Mouse (Mus musculus) hindbrain, embryonic 13.5 days (tissue): ENCODE data around the gene Wbp2. TPM values are rescaled to one million over a fixed set of nuclear protein-coding genes. Genes with fewer than 3 reads are reported as not detected.

Experiments
- ATAC-seq: fragments of 200-750 bp; cut with Nextera tagmentation; 2 replicates; pipeline ENCODE4 v1.8.0; 2017; ENCODE audit warnings: moderate TSS enrichment; ENCODE audit not compliant: low FRiP score
- H3K27ac ChIP-seq: fragments of 300-500 bp; sonication (generic); 2 replicates; pipeline ENCODE4 v1.5.1; 2015; ENCODE audit warnings: inconsistent platforms, mild to moderate bottlenecking, moderate library complexity
- H3K27me3 ChIP-seq: fragments of 300-500 bp; sonication (generic); 2 replicates; pipeline ENCODE4 v1.6.1; 2015; ENCODE audit warnings: mild to moderate bottlenecking, inconsistent platforms
- H3K36me3 ChIP-seq: fragments of 300-500 bp; sonication (generic); 2 replicates; pipeline ENCODE4 v1.6.1; 2015; ENCODE audit warnings: mild to moderate bottlenecking, inconsistent platforms
- H3K4me1 ChIP-seq: fragments of 300-500 bp; sonication (generic); replicated peaks from 2 replicates; pipeline ENCODE4 v1.6.1; 2015; ENCODE audit warnings: inconsistent platforms
- H3K4me2 ChIP-seq: fragments of 300-500 bp; sonication (generic); 2 replicates; pipeline ENCODE4 v1.6.1; 2015; ENCODE audit warnings: inconsistent platforms, mild to moderate bottlenecking, moderate library complexity
- H3K4me3 ChIP-seq: fragments of 300-500 bp; sonication (generic); 2 replicates; pipeline ENCODE4 v1.5.1; 2015; ENCODE audit warnings: mild to moderate bottlenecking, inconsistent platforms
- H3K9ac ChIP-seq: fragments of 300-500 bp; sonication (generic); 2 replicates; pipeline ENCODE4 v1.6.1; 2015; ENCODE audit warnings: mild to moderate bottlenecking, inconsistent platforms
- H3K9me3 ChIP-seq: fragments of 300-500 bp; sonication (generic); 2 replicates; pipeline ENCODE4 v1.6.1; 2016; ENCODE audit warnings: inconsistent platforms
- WGBS: fragments of 180-500 bp; shearing (Covaris S2); methylation state at CpG from one replicate; pipeline ENCODE4 v1.1.7; 2015; 5-methylcytosine and 5-hydroxymethylcytosine counted together
- polyA plus RNA-seq: library from polyadenylated mRNA; unstranded; fragments of >200 nt; fragmentation: Nextera tagmentation; extraction: Ambion mirVana; gene quantifications from 2 replicates; pipeline ENCODE4 v1.2.1, GENCODE M21; 2015

The Wbp2 gene
- polyA plus RNA-seq, 1 experiment from 2014 or later: 129 TPM

GRCm38 (mm10) chr11:116107777-116108285, 21.0 kb upstream of the Wbp2 start:
- WGBS: 11% methylated on average over 19 of the region's 19 CpGs
- ATAC-seq: no peak
- Histone ChIP-seq H3K4me3 (no peak overlapping the region), H3K27ac (no peak overlapping the region), H3K4me2 (no peak overlapping the region), H3K4me1 (peaks cover 61% of the 10 kb centered on the region), H3K9ac (no peak overlapping the region), H3K9me3 (no peaks in the 10 kb centered on the region), H3K27me3 (peaks cover 70% of the 10 kb centered on the region), H3K36me3 (no peaks in the 10 kb centered on the region)

GRCm38 (mm10) chr11:116106963-116107776, 20.4 kb upstream of the Wbp2 start:
- Histone ChIP-seq H3K9me3 (no peaks in the 10 kb centered on the region), H3K36me3 (no peaks in the 10 kb centered on the region), H3K4me2 (no peak overlapping the region), H3K4me3 (no peak overlapping the region), H3K27me3 (peaks cover 69% of the 10 kb centered on the region), H3K4me1 (peaks cover 64% of the 10 kb centered on the region), H3K9ac (no peak overlapping the region), H3K27ac (no peak overlapping the region)
- WGBS: 15% methylated on average over 14 of the region's 14 CpGs
- ATAC-seq: no peak

- no peak for ATAC-seq
- 25% methylated on average over 32 of the region's 32 CpGs for WGBS
- Histone ChIP-seq H3K27ac (no peak overlapping the region), H3K27me3 (peaks cover 60% of the 10 kb centered on the region), H3K36me3 (no peaks in the 10 kb centered on the region), H3K9ac (0 out of 2 replicates have a peak overlapping the region, but pooled peaks have one; percentile 29), H3K4me1 (peaks cover 72% of the 10 kb centered on the region), H3K4me3 (0 out of 2 replicates have a peak overlapping the region, but pooled peaks have one; percentile 2), H3K9me3 (no peaks in the 10 kb centered on the region), H3K4me2 (peak overlapping the region; percentile 24; the same call in 1 of the 2 replicates)
Observed at GRCm38 (mm10) chr11:116106154-116106962, 19.6 kb upstream of the Wbp2 start.

- H3K4me3 ChIP-seq: no peak overlapping the region
- peaks cover 48% of the 10 kb centered on the region for H3K27me3 ChIP-seq
- no peak for ATAC-seq
- WGBS: 93% methylated on average over 2 of the region's 2 CpGs
- H3K27ac ChIP-seq: no peak overlapping the region
- H3K36me3 ChIP-seq: no peaks in the 10 kb centered on the region
- H3K4me1 ChIP-seq: peaks cover 66% of the 10 kb centered on the region
- no peaks in the 10 kb centered on the region for H3K9me3 ChIP-seq
- no peak overlapping the region for H3K9ac ChIP-seq
- no peak overlapping the region for H3K4me2 ChIP-seq
Observed at GRCm38 (mm10) chr11:116105065-116105464, 18.3 kb upstream of the Wbp2 start.

DNA sequence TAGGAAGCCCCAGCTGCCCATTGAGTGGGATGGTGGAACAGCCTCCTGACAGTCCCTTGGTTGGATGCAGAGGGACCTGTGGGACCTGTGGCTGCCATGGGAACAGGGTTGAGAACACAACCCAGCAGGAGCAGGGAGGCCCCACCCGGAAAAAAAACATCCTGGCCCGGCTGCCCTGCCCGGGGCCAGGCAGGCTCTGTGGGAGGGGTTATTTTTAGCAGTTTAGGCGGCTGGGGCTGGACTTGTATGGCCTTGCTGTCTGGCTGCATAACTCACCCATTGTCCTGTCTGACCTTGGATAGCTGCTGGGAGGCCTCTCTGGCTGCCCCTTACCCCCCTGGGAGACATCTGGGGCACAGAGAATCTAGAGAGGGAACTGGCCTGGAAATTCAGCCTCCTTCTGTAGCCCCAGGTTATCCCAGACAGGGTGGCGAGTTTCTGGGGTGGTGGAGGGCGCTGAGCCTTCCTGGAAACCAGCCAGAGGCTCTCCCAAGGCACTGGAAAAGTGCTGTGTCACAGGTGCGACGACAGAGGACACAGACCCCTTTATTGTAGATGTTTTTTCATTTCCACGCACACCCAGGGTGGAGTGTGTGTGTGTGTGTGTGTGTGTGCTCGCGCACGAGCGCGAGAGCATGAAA, 17.3 kb upstream of the Wbp2 start:
- Histone ChIP-seq H3K4me1 (peaks cover 57% of the 10 kb centered on the region), H3K9ac (no peak overlapping the region), H3K9me3 (no peaks in the 10 kb centered on the region), H3K27me3 (peaks cover 38% of the 10 kb centered on the region), H3K27ac (peak overlapping the region; percentile 12; the same call in 1 of the 2 replicates), H3K36me3 (no peaks in the 10 kb centered on the region), H3K4me2 (no peak overlapping the region), H3K4me3 (no peak overlapping the region)
- 40% methylated on average over 14 of the region's 14 CpGs for WGBS
- no peak for ATAC-seq

DNA sequence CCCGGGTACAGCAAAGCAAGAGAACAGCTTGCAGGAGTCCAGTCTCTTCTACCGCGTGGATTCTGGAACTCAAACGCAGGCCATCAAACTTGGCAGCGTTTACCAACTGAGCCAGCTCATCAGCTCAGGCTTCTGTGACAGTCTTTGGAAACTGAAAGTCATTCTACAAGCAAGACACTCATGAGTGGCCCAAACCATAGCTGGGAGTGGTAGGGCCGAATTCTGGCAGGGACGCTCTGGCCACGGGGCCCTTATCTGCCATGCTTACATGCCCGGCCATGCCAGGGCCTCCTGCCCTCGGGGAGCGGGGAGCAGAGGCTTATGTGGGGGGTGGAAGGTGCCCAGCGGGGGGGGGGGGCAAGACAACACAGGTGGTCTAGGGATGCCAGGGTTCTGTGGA, 16.8 kb upstream of the Wbp2 start:
- Histone ChIP-seq H3K36me3 (no peaks in the 10 kb centered on the region), H3K9me3 (no peaks in the 10 kb centered on the region), H3K4me3 (no peak overlapping the region), H3K4me2 (no peak overlapping the region), H3K27me3 (peaks cover 33% of the 10 kb centered on the region), H3K4me1 (peaks cover 51% of the 10 kb centered on the region), H3K9ac (no peak overlapping the region), H3K27ac (no peak overlapping the region)
- WGBS: 74% methylated on average over 12 of the region's 12 CpGs
- no peak for ATAC-seq

DNA sequence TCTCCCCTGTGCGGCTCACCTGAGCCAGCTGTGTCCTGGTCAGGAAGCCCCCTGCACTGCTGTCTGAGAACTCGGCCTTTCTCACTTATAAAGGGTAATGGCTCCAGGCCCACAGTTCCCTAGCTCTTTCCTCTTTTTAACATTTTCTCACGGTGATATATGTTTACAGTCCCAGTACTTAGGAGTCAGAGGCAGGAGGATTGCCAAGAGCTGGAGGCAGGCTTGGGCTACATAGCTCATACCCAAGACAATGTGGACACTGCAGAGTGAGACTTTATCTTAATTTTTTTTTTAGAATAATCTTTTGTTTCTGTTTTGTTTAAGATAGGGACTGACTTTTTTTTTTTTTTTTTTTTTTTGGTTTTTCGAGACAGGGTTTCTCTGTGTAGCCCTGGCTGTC, 15.7 kb upstream of the Wbp2 start:
- 59% methylated on average over 3 of the region's 4 CpGs for WGBS
- H3K27ac ChIP-seq: peak overlapping the region; percentile 84
- no peak overlapping the region for H3K9ac ChIP-seq
- ATAC-seq: no peak
- peaks cover 43% of the 10 kb centered on the region for H3K4me1 ChIP-seq
- H3K4me2 ChIP-seq: no peak overlapping the region
- H3K36me3 ChIP-seq: no peaks in the 10 kb centered on the region
- H3K4me3 ChIP-seq: no peak overlapping the region
- H3K27me3 ChIP-seq: peaks cover 24% of the 10 kb centered on the region
- H3K9me3 ChIP-seq: no peaks in the 10 kb centered on the region

- H3K9me3 ChIP-seq: no peaks in the 10 kb centered on the region
- no peaks in the 10 kb centered on the region for H3K36me3 ChIP-seq
- no peak overlapping the region for H3K4me2 ChIP-seq
- 44% methylated on average over 11 of the region's 11 CpGs for WGBS
- peak overlapping the region; percentile 84 for H3K27ac ChIP-seq
- peak overlapping the region; percentile 51; the same call in 1 of the 2 replicates for H3K9ac ChIP-seq
- peaks cover 19% of the 10 kb centered on the region for H3K27me3 ChIP-seq
- peak; percentile 80 for ATAC-seq
- no peak overlapping the region for H3K4me3 ChIP-seq
- peaks cover 38% of the 10 kb centered on the region for H3K4me1 ChIP-seq
Observed at GRCm38 (mm10) chr11:116101931-116102381, 15.2 kb upstream of the Wbp2 start.

GRCm38 (mm10) chr11:116100839-116101238, 14.0 kb upstream of the Wbp2 start:
- Histone ChIP-seq H3K27ac (0 out of 2 replicates have a peak overlapping the region, but pooled peaks have one; percentile 84), H3K36me3 (no peaks in the 10 kb centered on the region), H3K9me3 (no peaks in the 10 kb centered on the region), H3K9ac (no peak overlapping the region), H3K4me3 (no peak overlapping the region), H3K27me3 (peaks cover 8% of the 10 kb centered on the region), H3K4me2 (no peak overlapping the region), H3K4me1 (peaks cover 27% of the 10 kb centered on the region)
- ATAC-seq: no peak
- WGBS: 88% methylated on average over 7 of the region's 7 CpGs

- no peaks in the 10 kb centered on the region for H3K36me3 ChIP-seq
- no peaks in the 10 kb centered on the region for H3K9me3 ChIP-seq
- H3K4me1 ChIP-seq: peaks cover 26% of the 10 kb centered on the region
- ATAC-seq: no peak
- WGBS: 83% methylated on average over 6 of the region's 6 CpGs
- H3K27ac ChIP-seq: no peak overlapping the region
- no peak overlapping the region for H3K4me2 ChIP-seq
- H3K9ac ChIP-seq: no peak overlapping the region
- peaks cover 3% of the 10 kb centered on the region for H3K27me3 ChIP-seq
- H3K4me3 ChIP-seq: no peak overlapping the region
Observed at GRCm38 (mm10) chr11:116100385-116100784, 13.6 kb upstream of the Wbp2 start.

DNA sequence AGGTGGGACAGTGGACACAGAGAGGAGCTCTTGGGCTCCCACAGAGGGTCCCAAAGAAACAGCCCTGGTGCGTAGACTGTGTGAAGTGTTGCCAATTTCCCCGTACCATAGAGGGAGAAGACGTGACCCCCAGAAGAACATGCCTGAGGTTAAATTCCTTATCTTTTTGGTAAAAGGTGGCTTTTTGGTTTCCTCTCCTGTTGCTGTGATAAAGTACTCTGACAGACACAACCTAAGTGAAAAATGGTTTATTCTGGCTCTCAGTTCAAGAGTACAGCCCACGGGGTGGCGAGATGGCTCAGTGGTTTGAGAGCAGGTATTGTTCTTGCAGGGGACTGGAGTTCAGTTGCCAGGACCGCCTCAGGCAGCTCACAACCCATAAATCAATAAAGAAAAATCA, 12.7 kb upstream of the Wbp2 start:
- 92% methylated on average over 6 of the region's 6 CpGs for WGBS
- peaks cover 3% of the 10 kb centered on the region; the same call in 1 of the 2 replicates for H3K27me3 ChIP-seq
- no peaks in the 10 kb centered on the region for H3K9me3 ChIP-seq
- H3K4me3 ChIP-seq: no peak overlapping the region
- ATAC-seq: no peak
- H3K36me3 ChIP-seq: no peaks in the 10 kb centered on the region
- H3K9ac ChIP-seq: no peak overlapping the region
- H3K27ac ChIP-seq: no peak overlapping the region
- no peak overlapping the region for H3K4me2 ChIP-seq
- H3K4me1 ChIP-seq: peaks cover 24% of the 10 kb centered on the region
